Mouse (Mus musculus) embryonic facial prominence, embryonic 11.5 days (tissue): ENCODE measurements at regions not wholly inside any gene's neighbourhood (a gene's known extent, or its start where the extent isn't known, plus 50 kb on each side); places are given as distances from the start of the nearest gene placed in this dataset.

Experiments
- ATAC-seq: fragments of 200-750 bp; cut with Nextera tagmentation; replicated peaks from 2 replicates; pipeline ENCODE4 v1.8.0; 2017; ENCODE audit warnings: low read depth; ENCODE audit not compliant: insufficient number of reproducible peaks, low FRiP score, low TSS enrichment
- DNase-seq: peaks from one replicate; pipeline ENCODE4 v3.0.0-alpha.2; 2015; ENCODE audit warnings: low spot score
- H3K27ac ChIP-seq: fragments of 300-500 bp; sonication (generic); replicated peaks from 2 replicates; pipeline ENCODE4 v1.5.1; 2014; ENCODE audit warnings: mild to moderate bottlenecking, low read depth, low read length, control low read depth
- H3K27me3 ChIP-seq: fragments of 300-500 bp; sonication (generic); 2 replicates; pipeline ENCODE4 v1.6.1; 2014; ENCODE audit warnings: mild to moderate bottlenecking, low read length, moderate library complexity, mixed read lengths; ENCODE audit not compliant: control insufficient read depth, insufficient read depth
- H3K36me3 ChIP-seq: fragments of 300-500 bp; sonication (generic); replicated peaks from 2 replicates; pipeline ENCODE4 v1.6.1; 2014; ENCODE audit warnings: low read depth, mild to moderate bottlenecking, low read length, moderate library complexity, mixed read lengths; ENCODE audit not compliant: control insufficient read depth, insufficient read depth
- H3K4me1 ChIP-seq: fragments of 300-500 bp; sonication (generic); 2 replicates; pipeline ENCODE4 v1.6.1; 2014; ENCODE audit warnings: low read length, mixed read lengths; ENCODE audit not compliant: control insufficient read depth, insufficient read depth
- H3K4me2 ChIP-seq: fragments of 300-500 bp; sonication (generic); 2 replicates; pipeline ENCODE4 v1.6.1; 2014; ENCODE audit warnings: low read depth, mild to moderate bottlenecking, control low read depth, low read length, moderate library complexity
- H3K4me3 ChIP-seq: fragments of 300-500 bp; sonication (generic); 2 replicates; pipeline ENCODE4 v1.5.1; 2014; ENCODE audit warnings: low read depth, low read length, control low read depth
- H3K9ac ChIP-seq: fragments of 300-500 bp; sonication (generic); replicated peaks from 2 replicates; pipeline ENCODE4 v1.6.1; 2014; ENCODE audit warnings: mild to moderate bottlenecking, control low read depth, low read length
- H3K9me3 ChIP-seq: fragments of 300-500 bp; sonication (generic); replicated peaks from 2 replicates; pipeline ENCODE4 v1.6.1; 2016; ENCODE audit warnings: mild to moderate bottlenecking, low read length, inconsistent platforms, mixed read lengths; ENCODE audit not compliant: control insufficient read depth
- WGBS: fragments of 180-500 bp; shearing (Covaris S2); extraction: QIAGEN DNeasy Blood & Tissue Kit; methylation state at CpG from one replicate; pipeline ENCODE4 v1.1.7; 2014; 5-methylcytosine and 5-hydroxymethylcytosine counted together

- ATAC-seq (no peak), DNase-seq (no peak)
- 65% methylated on average over 8 of the region's 8 CpGs for WGBS
- H3K9ac ChIP-seq, result no peak overlapping the region
- no peak overlapping the region for H3K4me2 ChIP-seq
- no peaks in the 10 kb centered on the region for H3K27me3 ChIP-seq
- H3K4me1 ChIP-seq, result no peaks in the 10 kb centered on the region
- H3K4me3 ChIP-seq, result no peak overlapping the region
- H3K36me3 ChIP-seq, result no peaks in the 10 kb centered on the region
- no peaks in the 10 kb centered on the region for H3K9me3 ChIP-seq
- no peak overlapping the region for H3K27ac ChIP-seq
These were observed 255.9 kb downstream of the Prdm2 start for GRCm38 (mm10) chr4:142956832-142957429.

GRCm38 (mm10) chr4:142956376-142956775 is 256.4 kb downstream of the Prdm2 start:
- no peak overlapping the region for H3K9ac ChIP-seq
- H3K9me3 ChIP-seq, result no peaks in the 10 kb centered on the region
- no peaks in the 10 kb centered on the region for H3K27me3 ChIP-seq
- no peak overlapping the region for H3K4me2 ChIP-seq
- no peaks in the 10 kb centered on the region for H3K4me1 ChIP-seq
- H3K36me3 ChIP-seq, result no peaks in the 10 kb centered on the region
- DNase-seq (no peak), ATAC-seq (no peak)
- 84% methylated on average over 5 of the region's 5 CpGs for WGBS
- no peak overlapping the region for H3K27ac ChIP-seq
- no peak overlapping the region for H3K4me3 ChIP-seq

DNA sequence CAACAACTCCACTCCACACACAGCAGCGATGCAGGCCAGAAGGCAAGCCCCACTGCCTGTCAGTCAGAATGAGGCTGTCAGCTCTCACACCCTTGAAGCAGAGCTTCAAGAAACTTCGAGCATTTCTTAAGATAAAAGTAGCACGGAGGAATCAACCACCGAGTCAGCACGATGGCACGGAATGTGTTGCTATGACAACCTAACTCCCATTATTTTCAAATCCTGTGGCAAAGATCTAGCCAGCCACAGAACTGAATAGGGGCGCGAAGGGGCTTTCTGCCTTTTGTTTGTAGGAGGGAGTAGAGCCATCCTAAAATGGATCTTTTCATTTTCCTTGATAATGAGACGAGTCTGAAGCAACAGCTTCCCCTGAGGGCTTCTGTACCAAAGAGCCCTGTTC is 259.1 kb downstream of the Prdm2 start:
- H3K27ac ChIP-seq, result no peak overlapping the region
- DNase-seq (peak; percentile 30), ATAC-seq (no peak)
- H3K9me3 ChIP-seq, result no peaks in the 10 kb centered on the region
- H3K4me2 ChIP-seq, result no peak overlapping the region
- peaks cover 2% of the 10 kb centered on the region; the same call in 1 of the 2 replicates for H3K27me3 ChIP-seq
- H3K36me3 ChIP-seq, result no peaks in the 10 kb centered on the region
- H3K4me1 ChIP-seq, result no peaks in the 10 kb centered on the region
- H3K4me3 ChIP-seq, result no peak overlapping the region
- 51% methylated on average over 9 of the region's 9 CpGs for WGBS
- no peak overlapping the region for H3K9ac ChIP-seq

- Histone ChIP-seq H3K4me1 (no peaks in the 10 kb centered on the region), H3K36me3 (no peaks in the 10 kb centered on the region), H3K27me3 (peaks cover 2% of the 10 kb centered on the region; the same call in 1 of the 2 replicates), H3K4me3 (no peak overlapping the region), H3K27ac (no peak overlapping the region), H3K4me2 (no peak overlapping the region), H3K9ac (no peak overlapping the region), H3K9me3 (no peaks in the 10 kb centered on the region)
- ATAC-seq (no peak), DNase-seq (no peak)
- 62% methylated on average over 1 of the region's 1 CpGs for WGBS
These were observed 259.9 kb downstream of the Prdm2 start for GRCm38 (mm10) chr4:142952879-142953278.

DNA sequence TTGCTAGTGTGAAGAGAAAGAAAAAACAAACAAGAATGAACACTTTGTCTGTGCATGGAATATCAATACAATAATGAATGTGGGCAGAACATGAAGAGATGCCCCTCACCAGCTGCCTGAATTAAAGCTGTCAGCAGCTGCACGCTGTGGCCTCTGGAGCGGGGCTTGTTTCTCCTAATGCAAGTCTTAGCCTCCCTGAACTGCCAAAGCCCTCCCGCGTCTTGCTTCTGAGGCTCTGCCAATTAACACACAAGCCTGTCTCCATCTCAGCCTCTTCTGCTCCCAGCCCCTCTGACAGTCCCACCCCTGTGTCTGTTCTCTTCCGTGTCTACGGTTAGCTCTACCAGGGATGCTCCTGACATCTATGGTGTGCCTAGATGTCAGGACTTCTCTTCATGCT is 265.1 kb downstream of the Prdm2 start:
- no peak overlapping the region for H3K4me2 ChIP-seq
- 84% methylated on average over 6 of the region's 6 CpGs for WGBS
- DNase-seq, result no peak
- no peak overlapping the region for H3K9ac ChIP-seq
- no peaks in the 10 kb centered on the region for H3K4me1 ChIP-seq
- H3K9me3 ChIP-seq, result no peaks in the 10 kb centered on the region
- no peak overlapping the region for H3K4me3 ChIP-seq
- H3K27ac ChIP-seq, result no peak overlapping the region
- H3K27me3 ChIP-seq, result peaks cover 4% of the 10 kb centered on the region
- H3K36me3 ChIP-seq, result no peaks in the 10 kb centered on the region
- ATAC-seq, result no peak

DNA sequence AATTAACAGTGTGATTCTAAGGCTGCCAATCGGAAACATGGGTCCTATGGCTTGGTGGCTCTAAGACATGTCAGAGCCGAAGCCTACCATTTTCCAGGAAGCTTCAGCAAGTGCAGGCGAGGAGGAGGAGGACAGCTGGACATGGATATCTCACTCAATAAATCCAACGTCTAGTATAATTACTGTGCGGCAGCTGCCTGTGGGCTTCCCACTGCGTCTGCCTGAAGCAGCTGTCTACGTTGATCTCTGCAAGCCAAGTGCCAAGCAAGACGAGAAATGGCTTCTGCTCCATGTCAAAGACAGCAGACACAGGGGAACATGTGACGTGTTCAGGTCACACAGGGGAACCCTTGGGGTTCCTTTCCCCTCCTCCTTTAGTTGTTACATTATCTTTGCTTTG is 279.2 kb downstream of the Prdm2 start:
- no peaks in the 10 kb centered on the region for H3K4me1 ChIP-seq
- no peak for DNase-seq
- no peak overlapping the region for H3K27ac ChIP-seq
- no peak overlapping the region for H3K9ac ChIP-seq
- WGBS, result 75% methylated on average over 9 of the region's 9 CpGs
- no peak overlapping the region for H3K4me3 ChIP-seq
- no peak for ATAC-seq
- no peaks in the 10 kb centered on the region for H3K36me3 ChIP-seq
- no peaks in the 10 kb centered on the region for H3K27me3 ChIP-seq
- H3K4me2 ChIP-seq, result no peak overlapping the region
- no peaks in the 10 kb centered on the region for H3K9me3 ChIP-seq

GRCm38 (mm10) chr4:142929245-142929644 is 283.6 kb downstream of the Prdm2 start:
- H3K9ac ChIP-seq, result no peak overlapping the region
- no peak overlapping the region for H3K4me2 ChIP-seq
- H3K4me1 ChIP-seq, result no peaks in the 10 kb centered on the region
- H3K27me3 ChIP-seq, result no peaks in the 10 kb centered on the region
- no peak overlapping the region for H3K4me3 ChIP-seq
- DNase-seq (no peak), ATAC-seq (no peak)
- WGBS, result 81% methylated on average over 4 of the region's 4 CpGs
- no peaks in the 10 kb centered on the region for H3K9me3 ChIP-seq
- no peaks in the 10 kb centered on the region for H3K36me3 ChIP-seq
- no peak overlapping the region for H3K27ac ChIP-seq

GRCm38 (mm10) chr4:142927328-142928108 is 285.3 kb downstream of the Prdm2 start:
- ATAC-seq (no peak), DNase-seq (no peak)
- H3K9me3 ChIP-seq, result no peaks in the 10 kb centered on the region
- H3K27me3 ChIP-seq, result no peaks in the 10 kb centered on the region
- WGBS, result 85% methylated on average over 7 of the region's 7 CpGs
- H3K36me3 ChIP-seq, result no peaks in the 10 kb centered on the region
- H3K4me1 ChIP-seq, result no peaks in the 10 kb centered on the region
- no peak overlapping the region for H3K9ac ChIP-seq
- no peak overlapping the region for H3K4me2 ChIP-seq
- H3K27ac ChIP-seq, result no peak overlapping the region
- no peak overlapping the region for H3K4me3 ChIP-seq
